Mouse (Mus musculus) heart, embryonic 11.5 days (tissue): ENCODE results near the gene Faf1. TPM values are rescaled to one million over a fixed set of nuclear protein-coding genes. Genes with fewer than 3 reads are reported as not detected.

Experiments used
- ATAC-seq: fragments of 200-750 bp; cut with Nextera tagmentation; replicated peaks from 2 replicates; pipeline ENCODE4 v1.8.0; 2017; ENCODE audit warnings: moderate library complexity; ENCODE audit not compliant: insufficient number of reproducible peaks, low FRiP score, low TSS enrichment
- H3K27ac ChIP-seq: fragments of 300-500 bp; sonication (generic); 2 replicates; pipeline ENCODE4 v1.5.1; 2014; ENCODE audit warnings: mild to moderate bottlenecking, low read depth, low read length
- H3K27me3 ChIP-seq: fragments of 300-500 bp; sonication (generic); 2 replicates; pipeline ENCODE4 v1.6.1; 2014; ENCODE audit warnings: mild to moderate bottlenecking, low read length, mixed read lengths; ENCODE audit not compliant: control insufficient read depth, insufficient read depth
- H3K36me3 ChIP-seq: fragments of 300-500 bp; sonication (generic); 2 replicates; pipeline ENCODE4 v1.6.1; 2014; ENCODE audit warnings: mild to moderate bottlenecking, low read length, moderate library complexity, mixed read lengths; ENCODE audit not compliant: control insufficient read depth, insufficient read depth
- H3K4me1 ChIP-seq: fragments of 300-500 bp; sonication (generic); 2 replicates; pipeline ENCODE4 v1.6.1; 2014; ENCODE audit warnings: low read length; ENCODE audit not compliant: control insufficient read depth, insufficient read depth
- H3K4me2 ChIP-seq: fragments of 300-500 bp; sonication (generic); 2 replicates; pipeline ENCODE4 v1.6.1; 2014; ENCODE audit warnings: mild to moderate bottlenecking, moderate library complexity
- H3K4me3 ChIP-seq: fragments of 300-500 bp; sonication (generic); 2 replicates; pipeline ENCODE4 v1.5.1; 2014; ENCODE audit warnings: low read depth, low read length
- H3K9ac ChIP-seq: fragments of 300-500 bp; sonication (generic); 2 replicates; pipeline ENCODE4 v1.6.1; 2014; ENCODE audit warnings: mild to moderate bottlenecking, low read depth, low read length, moderate library complexity
- H3K9me3 ChIP-seq: fragments of 300-500 bp; sonication (generic); replicated peaks from 2 replicates; pipeline ENCODE4 v1.6.1; 2016; ENCODE audit warnings: low read length; ENCODE audit not compliant: control insufficient read depth
- WGBS: fragments of 180-500 bp; shearing (Covaris S2); extraction: QIAGEN DNeasy Blood & Tissue Kit; methylation state at CpG from one replicate; pipeline ENCODE4 v1.1.7; 2014; ENCODE audit not compliant: insufficient replicate concordance; 5-methylcytosine and 5-hydroxymethylcytosine counted together
- polyA plus RNA-seq: library from polyadenylated mRNA; unstranded; fragments of >200 nt; fragmentation: Nextera tagmentation; extraction: Ambion mirVana; gene quantifications from 2 replicates; pipeline ENCODE4 v1.2.1, GENCODE M21; 2014

Gene Faf1
- polyA plus RNA-seq, 1 experiment from 2014 or later, result 25.3 TPM

GRCm38 (mm10) chr4:109974655-109975380 lies 298.4 kb downstream of the Faf1 start:
- H3K4me3 ChIP-seq, result peak overlapping the region; percentile 22
- WGBS, result 3% methylated on average over 33 of the region's 33 CpGs

GRCm38 (mm10) chr4:109975381-109976240 lies 299.2 kb downstream of the Faf1 start:
- Histone ChIP-seq H3K36me3 (no peaks in the 10 kb centered on the region), H3K27ac (no peak overlapping the region), H3K27me3 (peaks cover 95% of the 10 kb centered on the region), H3K9ac (no peak overlapping the region), H3K4me3 (0 out of 2 replicates have a peak overlapping the region, but pooled peaks have one; percentile 22), H3K9me3 (no peaks in the 10 kb centered on the region), H3K4me2 (no peak overlapping the region), H3K4me1 (peaks cover 24% of the 10 kb centered on the region)
- 6% methylated on average over 25 of the region's 25 CpGs for whole genome bisulfite sequencing
- ATAC-seq, result no peak

More at GRCm38 (mm10) chr4:109974655-109975380, 298.4 kb downstream of the Faf1 start:
- H3K9me3 ChIP-seq, result no peaks in the 10 kb centered on the region
- H3K4me2 ChIP-seq, result peak overlapping the region; percentile 51
- H3K36me3 ChIP-seq, result no peaks in the 10 kb centered on the region
- no peak overlapping the region for H3K9ac ChIP-seq
- no peak overlapping the region for H3K27ac ChIP-seq
- ATAC-seq, result no peak
- H3K4me1 ChIP-seq, result peaks cover 21% of the 10 kb centered on the region
- peaks cover 88% of the 10 kb centered on the region for H3K27me3 ChIP-seq

GRCm38 (mm10) chr4:109976273-109977147 lies 300.1 kb downstream of the Faf1 start:
- no peak overlapping the region for H3K4me3 ChIP-seq
- ATAC-seq, result no peak
- H3K27me3 ChIP-seq, result peaks cover 97% of the 10 kb centered on the region
- 3% methylated on average over 34 of the region's 34 CpGs for WGBS
- H3K36me3 ChIP-seq, result no peaks in the 10 kb centered on the region
- no peaks in the 10 kb centered on the region for H3K9me3 ChIP-seq
- H3K9ac ChIP-seq, result no peak overlapping the region
- no peak overlapping the region for H3K27ac ChIP-seq
- H3K4me2 ChIP-seq, result no peak overlapping the region
- H3K4me1 ChIP-seq, result peaks cover 24% of the 10 kb centered on the region

GRCm38 (mm10) chr4:109977148-109978067 lies 301.0 kb downstream of the Faf1 start, which contains the start of gene Dmrta2:
Dmrta2 (plus strand) TSS chr4:109978053.
- Histone ChIP-seq H3K9ac (0 out of 2 replicates have a peak within 1 kb of the TSS, but pooled peaks have one; percentile 28), H3K27ac (no peak within 1 kb of the TSS), H3K36me3 (no peaks in the 10 kb centered on the region), H3K4me2 (peak within 1 kb of the TSS; percentile 83), H3K27me3 (peaks cover 98% of the 10 kb centered on the region), H3K4me3 (peak within 1 kb of the TSS; percentile 51), H3K9me3 (no peaks in the 10 kb centered on the region), H3K4me1 (peaks cover 32% of the 10 kb centered on the region)
- under 1% methylated on average over 63 of the region's 64 CpGs for WGBS
- ATAC-seq, result peak; percentile 39; the same call in 1 of the 2 replicates

DNA sequence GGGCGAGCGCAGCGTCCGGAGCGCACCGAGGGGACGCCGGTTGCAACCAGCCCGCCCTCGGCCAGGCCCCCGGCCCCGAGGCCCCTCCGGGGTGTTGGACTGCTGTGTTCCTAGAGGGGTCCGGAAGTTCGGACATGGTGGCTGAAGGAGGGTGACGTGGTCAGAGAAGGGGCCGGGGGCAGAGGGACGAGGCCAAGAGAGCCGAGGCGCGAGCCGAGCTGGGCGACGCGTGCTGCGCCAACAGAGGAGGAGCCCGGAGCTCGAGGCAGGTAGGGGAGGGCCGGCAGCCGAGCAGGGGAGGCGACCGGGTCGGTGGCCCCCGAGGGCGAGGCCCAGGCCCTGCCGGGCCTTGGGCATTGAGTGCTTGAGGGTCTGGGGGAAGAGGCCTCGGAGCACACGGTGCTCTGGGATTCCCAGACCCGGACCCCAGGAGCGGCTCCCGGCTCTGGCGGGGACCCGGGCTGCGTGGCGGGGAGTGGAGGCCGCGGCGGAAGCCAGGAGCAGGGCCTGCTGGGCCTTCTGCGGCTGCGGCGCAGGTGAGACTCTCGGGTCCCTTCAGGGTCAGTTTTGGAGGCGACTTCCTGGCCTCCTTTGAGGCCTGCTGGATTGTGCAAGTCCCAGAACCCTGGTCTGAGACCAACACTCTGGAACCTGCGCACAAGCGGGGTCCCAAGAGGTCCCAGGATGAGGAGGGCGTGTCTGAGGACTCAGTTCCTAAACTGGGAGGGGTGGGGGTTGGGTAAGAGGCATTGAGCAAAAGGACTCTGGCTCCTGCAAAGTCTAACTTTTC lies 301.9 kb downstream of the Faf1 start:
- ATAC-seq, result peak; percentile 14; the same call in 1 of the 2 replicates
- Histone ChIP-seq H3K36me3 (no peaks in the 10 kb centered on the region), H3K4me1 (peaks cover 32% of the 10 kb centered on the region), H3K27ac (no peak overlapping the region), H3K4me2 (peak overlapping the region; percentile 83), H3K4me3 (peak overlapping the region; percentile 51), H3K27me3 (peaks cover 98% of the 10 kb centered on the region), H3K9ac (0 out of 2 replicates have a peak overlapping the region, but pooled peaks have one; percentile 28), H3K9me3 (no peaks in the 10 kb centered on the region)
- under 1% methylated on average over 53 of the region's 56 CpGs for WGBS

- H3K27ac ChIP-seq, result no peak overlapping the region
- H3K9ac ChIP-seq, result no peak overlapping the region
- H3K27me3 ChIP-seq, result peaks cover 98% of the 10 kb centered on the region
- H3K4me3 ChIP-seq, result no peak overlapping the region
- peaks cover 36% of the 10 kb centered on the region for H3K4me1 ChIP-seq
- no peak overlapping the region; the same call in 1 of the 2 replicates for H3K4me2 ChIP-seq
- no peaks in the 10 kb centered on the region for H3K9me3 ChIP-seq
- H3K36me3 ChIP-seq, result no peaks in the 10 kb centered on the region
- 3% methylated on average over 9 of the region's 9 CpGs for WGBS
- no peak for ATAC-seq
Observed at GRCm38 (mm10) chr4:109978858-109979340, 302.5 kb downstream of the Faf1 start.
